Mouse (Mus musculus): ENCODE results near the gene Chmp3. TPM values are rescaled to one million over a fixed set of nuclear protein-coding genes. Genes with fewer than 3 reads are reported as not detected.
A peak's percentile ranks its signal among the peaks of the same experiment; 100 is the strongest.

Gene Chmp3
- 51.7 TPM for polyA plus RNA-seq (2012; fragmentation: generic; extraction: Trizol)
- long read RNA-seq, experiment 1, transcript Chmp3-201 (6 exons, 2,654 nt), result major isoform, 82 of 107 reads
- long read RNA-seq, experiment 1, partial matches to known transcripts, result 4 of 107 reads
- long read RNA-seq, experiment 1, other reads (novel, unspliced or antisense), result 19 of 107 reads
- long read RNA-seq, experiment 2, transcript Chmp3-201 (6 exons, 2,654 nt), result major isoform, 305 of 357 reads
- long read RNA-seq, experiment 2, partial matches to known transcripts, result 4 of 357 reads
- long read RNA-seq, experiment 2, other reads (novel, unspliced or antisense), result 48 of 357 reads

DNA sequence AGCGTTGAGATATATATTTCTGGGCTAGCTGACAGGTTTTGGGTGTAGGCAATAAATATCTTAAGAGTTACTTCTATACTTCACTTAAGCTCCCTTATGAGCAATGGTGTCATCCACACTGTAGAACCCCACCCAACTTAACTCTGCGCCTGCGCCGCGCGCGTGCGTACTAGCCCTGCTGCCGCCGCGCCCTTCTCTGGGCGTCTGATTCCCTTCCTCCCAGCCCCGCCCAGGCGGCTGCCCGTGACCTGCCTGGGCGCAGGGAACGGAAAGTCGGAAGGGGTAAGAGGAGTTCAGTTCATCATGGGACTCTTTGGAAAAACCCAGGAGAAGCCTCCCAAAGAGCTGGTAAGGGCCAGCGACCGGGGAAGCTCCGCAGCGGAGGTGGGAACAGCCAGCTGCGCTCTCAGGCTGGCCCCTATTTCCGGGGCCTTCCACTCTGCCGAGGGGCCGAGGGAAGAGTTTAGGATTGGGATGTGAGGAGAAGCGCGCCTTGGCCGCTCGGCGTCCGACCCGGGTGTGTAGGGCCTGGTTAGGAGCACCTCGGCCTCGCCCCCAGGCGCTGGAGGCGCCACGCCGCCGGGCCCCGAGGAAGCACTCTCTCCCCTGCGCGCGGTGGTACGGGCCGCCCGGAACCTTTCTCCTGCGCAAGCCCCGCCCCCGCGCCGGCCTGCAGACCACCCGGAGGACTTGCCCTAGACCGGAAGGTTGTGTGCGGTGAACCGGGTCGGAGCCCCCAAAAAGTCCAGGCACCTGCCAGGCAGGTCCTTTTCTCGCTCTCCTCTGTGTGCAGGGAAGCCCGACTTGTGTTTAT, at the start of gene Chmp3:
Chmp3 (plus strand) TSS at position 112 of the 814 bp plus-strand sequence.
- Histone ChIP-seq H3K79me2 (ENCODE audit: control insufficient read depth, insufficient read depth) (peaks cover 47% of the 10 kb centered on the region), H3K27me3 (ENCODE audit: control insufficient read depth, insufficient read depth, insufficient read length) (no peaks in the 10 kb centered on the region), H3ac (ENCODE audit: control insufficient read depth, insufficient read length, low read depth) (peak within 1 kb of the TSS; percentile 87), H3K79me3 (ENCODE audit: low read depth) (peaks cover 23% of the 10 kb centered on the region), H3K4me3 (ENCODE audit: insufficient read depth, poor library complexity, severe bottlenecking) (peak within 1 kb of the TSS; percentile 89), H3K36me3 (ENCODE audit: control insufficient read depth, insufficient read depth) (no peaks in the 10 kb centered on the region)
- TF ChIP-seq MYOD1 (IDR thresholded peaks at IDR 0.05; ENCODE audit: control insufficient read depth, insufficient read length, low read depth) (no peak), USF1 (IDR thresholded peaks at IDR 0.05; ENCODE audit: low read depth) (no peak), MAX (IDR thresholded peaks at IDR 0.05) (peak; percentile 32)

DNA sequence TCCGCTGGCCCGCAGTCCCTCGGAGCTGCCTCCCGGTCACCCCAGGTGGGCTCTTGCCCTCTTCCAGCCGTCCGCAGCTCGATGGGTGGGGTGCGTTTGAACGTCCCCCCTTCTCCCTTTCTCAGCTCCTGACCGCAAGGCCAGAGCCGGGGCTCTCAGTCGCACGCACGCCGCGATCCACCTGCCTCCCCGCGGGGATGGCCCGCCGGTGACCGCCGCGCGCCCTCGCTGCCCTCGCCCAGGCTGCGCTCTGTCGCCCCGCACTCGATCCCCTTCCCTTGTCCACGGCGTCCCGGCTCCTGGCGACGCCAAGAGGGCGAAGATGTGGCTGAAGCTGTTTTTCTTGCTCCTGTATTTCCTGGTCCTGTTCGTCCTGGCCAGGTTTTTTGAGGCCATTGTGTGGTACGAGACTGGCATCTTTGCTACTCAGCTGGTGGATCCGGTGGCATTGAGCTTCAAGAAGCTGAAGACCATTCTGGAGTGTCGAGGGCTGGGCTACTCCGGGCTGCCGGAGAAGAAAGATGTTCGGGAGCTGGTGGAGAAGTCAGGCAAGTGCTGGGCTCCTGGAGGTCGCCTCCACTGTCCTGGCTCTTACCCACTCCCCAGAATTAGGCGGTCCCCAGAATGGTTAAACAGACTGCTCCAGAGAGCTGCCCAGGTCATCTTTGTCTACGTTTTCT, 49.1 kb upstream of the Chmp3 start:
- Histone ChIP-seq H3K79me2 (ENCODE audit: control insufficient read depth, insufficient read depth) (peaks cover 21% of the 10 kb centered on the region), H3K36me3 (ENCODE audit: control insufficient read depth, insufficient read depth) (peaks cover 5% of the 10 kb centered on the region), H3K79me3 (ENCODE audit: low read depth) (peaks cover 3% of the 10 kb centered on the region), H3K27me3 (ENCODE audit: control insufficient read depth, insufficient read depth, insufficient read length) (no peaks in the 10 kb centered on the region), H3K4me3 (ENCODE audit: insufficient read depth, poor library complexity, severe bottlenecking) (peak overlapping the region; percentile 48), H3ac (ENCODE audit: control insufficient read depth, insufficient read length, low read depth) (peak overlapping the region; percentile 93)
- TF ChIP-seq USF1 (IDR thresholded peaks at IDR 0.05; ENCODE audit: low read depth) (no peak), CEBPB (IDR thresholded peaks at IDR 0.05; ENCODE audit: low read depth) (no peak), CTCF (IDR thresholded peaks at IDR 0.05; ENCODE audit: control insufficient read depth, insufficient read depth, insufficient read length) (no peak), FOSL1 (IDR thresholded peaks at IDR 0.05; ENCODE audit: insufficient read depth, low read length, poor library complexity, severe bottlenecking) (no peak), MYOD1 (IDR thresholded peaks at IDR 0.05; ENCODE audit: control insufficient read depth, insufficient read length, low read depth) (no peak), MAX (IDR thresholded peaks at IDR 0.05) (no peak), MYOG (IDR thresholded peaks at IDR 0.05; ENCODE audit: control insufficient read depth, extremely low read depth, insufficient read length) (no peak)

DNA sequence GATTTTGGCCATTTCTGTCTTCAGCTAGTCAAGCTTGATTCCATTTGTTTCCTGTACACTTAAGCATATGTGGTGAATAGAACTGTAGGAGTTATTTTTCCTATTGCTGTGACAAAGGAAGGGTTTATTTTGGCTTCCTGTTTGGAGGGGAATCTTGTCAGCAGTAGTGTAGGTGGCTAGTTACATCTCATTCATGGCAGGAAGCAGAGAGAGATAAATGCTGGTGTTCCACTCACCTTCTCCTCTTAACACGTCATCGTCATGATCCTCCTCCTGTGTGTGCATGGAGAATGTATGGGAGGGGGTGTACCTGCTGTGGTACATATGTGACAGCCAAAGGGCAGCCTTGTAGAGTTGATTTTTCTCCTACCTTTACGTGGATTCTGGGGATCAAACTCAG, 43.0 kb upstream of the Chmp3 start:
- TF ChIP-seq USF1 (IDR thresholded peaks at IDR 0.05; ENCODE audit: low read depth) (no peak), CEBPB (IDR thresholded peaks at IDR 0.05; ENCODE audit: low read depth) (no peak), MYOD1 (IDR thresholded peaks at IDR 0.05; ENCODE audit: control insufficient read depth, insufficient read length, low read depth) (no peak), MYOG (IDR thresholded peaks at IDR 0.05; ENCODE audit: control insufficient read depth, extremely low read depth, insufficient read length) (no peak), CTCF (IDR thresholded peaks at IDR 0.05; ENCODE audit: control insufficient read depth, insufficient read depth, insufficient read length) (no peak), FOSL1 (IDR thresholded peaks at IDR 0.05; ENCODE audit: insufficient read depth, low read length, poor library complexity, severe bottlenecking) (no peak), MAX (IDR thresholded peaks at IDR 0.05) (no peak)
- Histone ChIP-seq H3K27me3 (ENCODE audit: control insufficient read depth, insufficient read depth, insufficient read length) (no peaks in the 10 kb centered on the region), H3K4me3 (ENCODE audit: insufficient read depth, poor library complexity, severe bottlenecking) (no peak overlapping the region), H3K79me3 (ENCODE audit: low read depth) (peaks cover 2% of the 10 kb centered on the region), H3ac (ENCODE audit: control insufficient read depth, insufficient read length, low read depth) (no peak overlapping the region), H3K79me2 (ENCODE audit: control insufficient read depth, insufficient read depth) (peaks cover 10% of the 10 kb centered on the region), H3K36me3 (ENCODE audit: control insufficient read depth, insufficient read depth) (peaks cover 5% of the 10 kb centered on the region)

DNA sequence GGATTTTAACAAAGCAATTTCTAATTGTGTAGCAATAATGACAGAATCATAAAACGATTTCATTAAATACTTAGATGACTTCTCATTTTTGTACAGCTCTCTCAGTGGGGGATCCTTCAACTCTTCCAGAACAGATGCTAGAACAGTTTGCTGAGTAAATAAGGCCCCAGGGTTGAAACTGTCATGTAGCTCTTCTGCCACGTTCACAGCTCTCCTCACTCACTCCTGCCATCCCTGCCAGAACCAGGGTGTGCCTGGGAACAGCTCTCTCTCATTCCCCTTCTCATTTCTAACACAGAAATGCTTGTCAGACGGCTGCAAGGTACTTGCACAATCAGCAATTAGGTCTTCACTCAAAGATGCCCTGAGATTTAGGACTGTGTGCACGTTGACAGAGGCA, 40.6 kb upstream of the Chmp3 start:
- no peak overlapping the region for H3ac ChIP-seq (ENCODE audit: control insufficient read depth, insufficient read length, low read depth)
- H3K27me3 ChIP-seq (ENCODE audit: control insufficient read depth, insufficient read depth, insufficient read length), result no peaks in the 10 kb centered on the region
- no peak overlapping the region for H3K4me3 ChIP-seq (ENCODE audit: insufficient read depth, poor library complexity, severe bottlenecking)
- no peaks in the 10 kb centered on the region for H3K79me2 ChIP-seq (ENCODE audit: control insufficient read depth, insufficient read depth)
- no peaks in the 10 kb centered on the region for H3K36me3 ChIP-seq (ENCODE audit: control insufficient read depth, insufficient read depth)
- no peaks in the 10 kb centered on the region for H3K79me3 ChIP-seq (ENCODE audit: low read depth)
- TF ChIP-seq USF1 (IDR thresholded peaks at IDR 0.05; ENCODE audit: low read depth), result no peak
- no peak for TF ChIP-seq FOSL1 (IDR thresholded peaks at IDR 0.05; ENCODE audit: insufficient read depth, low read length, poor library complexity, severe bottlenecking)
- no peak for TF ChIP-seq MYOD1 (IDR thresholded peaks at IDR 0.05; ENCODE audit: control insufficient read depth, insufficient read length, low read depth)
- TF ChIP-seq CEBPB (IDR thresholded peaks at IDR 0.05; ENCODE audit: low read depth), result no peak
- no peak for TF ChIP-seq MAX (IDR thresholded peaks at IDR 0.05)
- no peak for TF ChIP-seq MYOG (IDR thresholded peaks at IDR 0.05; ENCODE audit: control insufficient read depth, extremely low read depth, insufficient read length)
- TF ChIP-seq CTCF (IDR thresholded peaks at IDR 0.05; ENCODE audit: control insufficient read depth, insufficient read depth, insufficient read length), result no peak

DNA sequence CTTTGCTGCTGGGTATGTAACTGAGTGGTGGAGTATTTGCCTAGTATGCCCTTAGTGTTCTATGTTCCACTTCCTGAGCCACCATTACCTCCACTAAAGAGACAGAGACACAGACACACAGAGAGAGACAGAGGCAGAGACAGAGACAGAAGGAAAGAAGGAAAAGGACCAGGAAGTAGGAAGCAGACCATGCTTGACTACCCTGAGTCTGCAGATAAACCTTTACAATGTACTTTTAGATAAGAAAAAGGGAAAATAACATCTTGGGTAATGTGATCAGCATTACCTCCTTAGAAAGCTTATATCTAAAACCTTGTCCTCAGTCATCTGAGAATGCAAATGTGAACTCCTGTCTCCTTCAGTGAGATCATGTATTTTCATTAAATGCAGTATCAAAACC, 39.9 kb upstream of the Chmp3 start:
- H3K79me2 ChIP-seq (ENCODE audit: control insufficient read depth, insufficient read depth), result no peaks in the 10 kb centered on the region
- no peaks in the 10 kb centered on the region for H3K27me3 ChIP-seq (ENCODE audit: control insufficient read depth, insufficient read depth, insufficient read length)
- peaks cover 1% of the 10 kb centered on the region for H3K36me3 ChIP-seq (ENCODE audit: control insufficient read depth, insufficient read depth)
- H3K79me3 ChIP-seq (ENCODE audit: low read depth), result no peaks in the 10 kb centered on the region
- TF ChIP-seq CEBPB (IDR thresholded peaks at IDR 0.05; ENCODE audit: low read depth), result no peak
- H3ac ChIP-seq (ENCODE audit: control insufficient read depth, insufficient read length, low read depth), result no peak overlapping the region
- H3K4me3 ChIP-seq (ENCODE audit: insufficient read depth, poor library complexity, severe bottlenecking), result no peak overlapping the region

Data from C2C12 (cell line).